Mouse (Mus musculus) brown adipose tissue, adult 24 weeks (tissue): ENCODE results near the gene Gm2564. TPM values are rescaled to one million over a fixed set of nuclear protein-coding genes. Genes with fewer than 3 reads are reported as not detected.
"Not testable (repeated sequence)": the region's sequence is repeated elsewhere in the genome, so short reads cannot be mapped to it uniquely, and the experiment has no call there.

Experiments
- H3K27ac ChIP-seq: fragments of 200-500 bp; replicated peaks from 2 replicates; pipeline ENCODE4 v1.5.1; 2012; ENCODE audit warnings: low read depth, mild to moderate bottlenecking, low read length
- H3K4me1 ChIP-seq: fragments of 200-500 bp; 2 replicates; pipeline ENCODE4 v1.6.1; 2012; ENCODE audit warnings: low read length, mixed read lengths; ENCODE audit not compliant: control insufficient read depth, insufficient read depth, insufficient read length
- H3K4me3 ChIP-seq: fragments of 200-500 bp; 2 replicates; pipeline ENCODE4 v1.5.1; 2012; ENCODE audit warnings: low read depth, mild to moderate bottlenecking, low read length, moderate library complexity; ENCODE audit not compliant: insufficient read depth
- polyA plus RNA-seq: library from polyadenylated mRNA; stranded (reverse); fragments of >200 nt; gene quantifications from 2 replicates; pipeline ENCODE4 v1.2.4, GENCODE M21; 2012; ENCODE audit not compliant: missing spikeins, insufficient read depth, insufficient read length

Gene Gm2564
- polyA plus RNA-seq: 3.0 TPM in 1 of 2 replicates, not detected in the other

GRCm38 (mm10) chr4:42629419-42629818, at the start of gene Gm2564:
Gm2564 (plus strand) TSS chr4:42629719.
- not testable (repeated sequence) for H3K4me3 ChIP-seq, H3K4me1 ChIP-seq, H3K27ac ChIP-seq

- H3K27ac ChIP-seq, H3K4me1 ChIP-seq, H3K4me3 ChIP-seq: not testable (repeated sequence)
Measured at GRCm38 (mm10) chr4:42611895-42612294, 17.6 kb upstream of the Gm2564 start, which contains the start of gene Gm10591. Gm10591 (plus strand) TSS chr4:42612195.

- not testable (repeated sequence) for H3K4me1 ChIP-seq, H3K4me3 ChIP-seq, H3K27ac ChIP-seq
Measured at GRCm38 (mm10) chr4:42654951-42655350, 25.4 kb downstream of the Gm2564 start, which contains the start of gene Ccl27b. Ccl27b (plus strand) TSS chr4:42655251.

GRCm38 (mm10) chr4:42661793-42662192, 32.3 kb downstream of the Gm2564 start, which contains the start of gene Il11ra2:
Il11ra2 (minus strand) TSS chr4:42661893.
- not testable (repeated sequence) for H3K4me1 ChIP-seq, H3K27ac ChIP-seq, H3K4me3 ChIP-seq

GRCm38 (mm10) chr4:42675415-42675814, 45.9 kb downstream of the Gm2564 start:
- H3K27ac ChIP-seq, H3K4me3 ChIP-seq, H3K4me1 ChIP-seq: not testable (repeated sequence)

- not testable (repeated sequence) for H3K4me1 ChIP-seq, H3K4me3 ChIP-seq, H3K27ac ChIP-seq
Measured at GRCm38 (mm10) chr4:42679365-42679764, 49.8 kb downstream of the Gm2564 start.

- not testable (repeated sequence) for H3K4me3 ChIP-seq, H3K27ac ChIP-seq, H3K4me1 ChIP-seq
Measured at GRCm38 (mm10) chr4:42680374-42681356, 51.1 kb downstream of the Gm2564 start.

Other genes with a start within 250 kb of the Gm2564 start
- not detected in 2 replicates for gene Gm21586, start 190.3 kb upstream of the Gm2564 start, polyA plus RNA-seq
- not detected in 2 replicates for gene Gm2163, start 163.0 kb upstream of the Gm2564 start, polyA plus RNA-seq
- gene Fam205a2, start 101.5 kb upstream of the Gm2564 start, polyA plus RNA-seq: not detected in 2 replicates
- not detected in 2 replicates for gene Gm10591, start 17.5 kb upstream of the Gm2564 start, polyA plus RNA-seq
- gene Ccl27b, start 25.5 kb downstream of the Gm2564 start, polyA plus RNA-seq: not detected in 2 replicates
- not detected in 2 replicates for gene Il11ra2, start 32.2 kb downstream of the Gm2564 start, polyA plus RNA-seq
- not detected in 2 replicates for gene 4930578G10Rik, start 105.8 kb downstream of the Gm2564 start, polyA plus RNA-seq
- not detected in 2 replicates for gene Ccl19, start 126.9 kb downstream of the Gm2564 start, polyA plus RNA-seq
- 6.6 and 36.9 TPM in 2 replicates for gene Ccl21a, start 144.3 kb downstream of the Gm2564 start, polyA plus RNA-seq
- gene Fam205a1, start 224.2 kb downstream of the Gm2564 start, polyA plus RNA-seq: not detected in 2 replicates
- gene Gm12394, start 227.1 kb downstream of the Gm2564 start, polyA plus RNA-seq: not detected in 2 replicates
- gene Fam205c, start 244.5 kb downstream of the Gm2564 start, polyA plus RNA-seq: not detected in 2 replicates